Mouse (Mus musculus) midbrain, embryonic 13.5 days (tissue): ENCODE measurements at regions not wholly inside any gene's neighbourhood (a gene's known extent, or its start where the extent isn't known, plus 50 kb on each side); places are given as distances from the start of the nearest gene placed in this dataset.

Experiments
- ATAC-seq: fragments of 200-750 bp; cut with Nextera tagmentation; 2 replicates; pipeline ENCODE4 v1.8.0; 2017; ENCODE audit warnings: mild to moderate bottlenecking, moderate TSS enrichment, moderate library complexity
- H3K27ac ChIP-seq: fragments of 300-500 bp; sonication (generic); 2 replicates; pipeline ENCODE4 v1.5.1; 2015; ENCODE audit warnings: inconsistent platforms, mild to moderate bottlenecking, moderate library complexity
- H3K27me3 ChIP-seq: fragments of 300-500 bp; sonication (generic); 2 replicates; pipeline ENCODE4 v1.6.1; 2015; ENCODE audit warnings: mild to moderate bottlenecking, inconsistent platforms
- H3K36me3 ChIP-seq: fragments of 300-500 bp; sonication (generic); 2 replicates; pipeline ENCODE4 v1.6.1; 2015; ENCODE audit warnings: mild to moderate bottlenecking, inconsistent platforms
- H3K4me1 ChIP-seq: fragments of 300-500 bp; sonication (generic); replicated peaks from 2 replicates; pipeline ENCODE4 v1.6.1; 2015; ENCODE audit warnings: inconsistent platforms
- H3K4me2 ChIP-seq: fragments of 300-500 bp; sonication (generic); replicated peaks from 2 replicates; pipeline ENCODE4 v1.6.1; 2015; ENCODE audit warnings: moderate library complexity, mild to moderate bottlenecking, inconsistent platforms
- H3K4me3 ChIP-seq: fragments of 300-500 bp; sonication (generic); replicated peaks from 2 replicates; pipeline ENCODE4 v1.5.1; 2015; ENCODE audit warnings: mild to moderate bottlenecking, inconsistent platforms
- H3K9ac ChIP-seq: fragments of 300-500 bp; sonication (generic); replicated peaks from 2 replicates; pipeline ENCODE4 v1.6.1; 2015; ENCODE audit warnings: mild to moderate bottlenecking, inconsistent platforms
- H3K9me3 ChIP-seq: fragments of 300-500 bp; sonication (generic); 2 replicates; pipeline ENCODE4 v1.6.1; 2016; ENCODE audit warnings: mild to moderate bottlenecking, inconsistent platforms
- WGBS: fragments of 180-500 bp; shearing (Covaris S2); methylation state at CpG from one replicate; pipeline ENCODE4 v1.1.7; 2015; 5-methylcytosine and 5-hydroxymethylcytosine counted together

GRCm38 (mm10) chr16:93085227-93085883 is 259.4 kb upstream of the Runx1 start:
- Histone ChIP-seq H3K9ac (no peak overlapping the region), H3K27ac (no peak overlapping the region), H3K36me3 (no peaks in the 10 kb centered on the region), H3K27me3 (no peaks in the 10 kb centered on the region), H3K4me3 (no peak overlapping the region), H3K4me2 (no peak overlapping the region), H3K9me3 (no peaks in the 10 kb centered on the region), H3K4me1 (no peaks in the 10 kb centered on the region)
- WGBS, result 88% methylated on average over 10 of the region's 10 CpGs
- no peak for ATAC-seq

DNA sequence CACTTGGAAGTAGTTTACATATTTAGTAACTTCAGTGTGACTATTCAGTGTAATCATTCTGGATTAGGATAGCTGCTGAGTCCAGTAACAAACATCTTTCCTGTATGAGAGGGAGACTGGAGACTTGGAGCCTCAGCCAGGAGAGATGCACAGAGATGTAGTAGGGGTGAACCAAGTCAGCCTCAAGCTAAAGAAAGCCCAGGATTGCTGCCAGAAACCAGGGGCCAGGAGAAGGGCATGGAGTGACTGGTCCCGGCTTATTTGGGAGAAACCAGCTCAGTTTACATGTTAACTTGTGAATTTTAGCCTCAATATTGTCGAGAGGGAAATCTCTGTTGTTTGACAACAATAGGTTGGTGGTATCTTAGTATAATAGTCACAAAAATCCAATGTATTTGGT is 257.8 kb upstream of the Runx1 start:
- Histone ChIP-seq H3K4me3 (no peak overlapping the region), H3K36me3 (no peaks in the 10 kb centered on the region), H3K9me3 (no peaks in the 10 kb centered on the region), H3K4me2 (no peak overlapping the region), H3K9ac (no peak overlapping the region), H3K4me1 (peaks cover 10% of the 10 kb centered on the region), H3K27ac (no peak overlapping the region), H3K27me3 (no peaks in the 10 kb centered on the region)
- ATAC-seq, result no peak
- WGBS, result 70% methylated on average over 2 of the region's 2 CpGs

DNA sequence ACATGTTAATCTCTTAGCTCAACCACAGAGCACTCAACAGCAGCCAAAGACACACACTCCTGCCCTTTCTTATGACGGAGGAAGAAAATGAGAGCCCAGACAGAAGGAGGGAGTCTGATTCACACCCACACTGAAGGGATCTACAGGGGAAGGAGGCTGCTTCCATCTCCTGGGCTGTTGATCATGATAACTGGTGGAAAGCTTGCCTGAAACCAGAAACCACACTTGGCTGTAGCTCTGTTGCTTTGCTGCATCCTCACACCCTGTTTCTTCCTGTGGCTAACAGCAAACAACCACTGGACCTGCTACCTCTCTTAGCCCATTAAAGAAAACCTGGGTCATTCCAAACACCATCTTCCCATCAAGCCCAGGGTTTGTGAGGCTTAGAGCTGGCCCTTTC is 257.2 kb upstream of the Runx1 start:
- Histone ChIP-seq H3K27me3 (no peaks in the 10 kb centered on the region), H3K9me3 (no peaks in the 10 kb centered on the region), H3K4me2 (no peak overlapping the region), H3K4me1 (peaks cover 10% of the 10 kb centered on the region), H3K9ac (no peak overlapping the region), H3K4me3 (no peak overlapping the region), H3K27ac (no peak overlapping the region), H3K36me3 (no peaks in the 10 kb centered on the region)
- no peak for ATAC-seq
- WGBS, result 71% methylated on average over 1 of the region's 1 CpGs

DNA sequence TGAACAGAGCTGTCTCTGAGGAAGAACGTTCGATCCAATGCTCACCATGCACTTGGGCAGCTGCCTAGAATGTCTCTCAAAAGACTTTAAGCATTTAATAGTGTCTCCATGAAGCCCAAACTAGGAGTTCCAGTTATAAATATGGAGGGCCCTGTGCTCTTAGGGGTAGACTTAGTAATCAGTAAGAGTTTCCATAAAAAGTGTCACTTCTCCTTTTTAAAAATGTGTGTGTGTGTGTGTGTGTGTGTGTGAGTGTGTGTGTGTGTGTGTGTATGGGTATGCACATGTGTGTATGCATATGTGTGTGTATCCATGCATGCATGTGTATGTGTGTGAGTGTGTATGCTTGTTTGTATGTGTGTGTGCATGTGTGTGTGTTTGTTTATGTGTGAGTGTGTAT is 255.6 kb upstream of the Runx1 start:
- Histone ChIP-seq H3K36me3 (no peaks in the 10 kb centered on the region), H3K9ac (no peak overlapping the region), H3K9me3 (no peaks in the 10 kb centered on the region), H3K4me2 (no peak overlapping the region), H3K27ac (no peak overlapping the region), H3K4me1 (peaks cover 10% of the 10 kb centered on the region), H3K27me3 (no peaks in the 10 kb centered on the region), H3K4me3 (no peak overlapping the region)
- 94% methylated on average over 2 of the region's 2 CpGs for whole genome bisulfite sequencing
- ATAC-seq, result no peak

DNA sequence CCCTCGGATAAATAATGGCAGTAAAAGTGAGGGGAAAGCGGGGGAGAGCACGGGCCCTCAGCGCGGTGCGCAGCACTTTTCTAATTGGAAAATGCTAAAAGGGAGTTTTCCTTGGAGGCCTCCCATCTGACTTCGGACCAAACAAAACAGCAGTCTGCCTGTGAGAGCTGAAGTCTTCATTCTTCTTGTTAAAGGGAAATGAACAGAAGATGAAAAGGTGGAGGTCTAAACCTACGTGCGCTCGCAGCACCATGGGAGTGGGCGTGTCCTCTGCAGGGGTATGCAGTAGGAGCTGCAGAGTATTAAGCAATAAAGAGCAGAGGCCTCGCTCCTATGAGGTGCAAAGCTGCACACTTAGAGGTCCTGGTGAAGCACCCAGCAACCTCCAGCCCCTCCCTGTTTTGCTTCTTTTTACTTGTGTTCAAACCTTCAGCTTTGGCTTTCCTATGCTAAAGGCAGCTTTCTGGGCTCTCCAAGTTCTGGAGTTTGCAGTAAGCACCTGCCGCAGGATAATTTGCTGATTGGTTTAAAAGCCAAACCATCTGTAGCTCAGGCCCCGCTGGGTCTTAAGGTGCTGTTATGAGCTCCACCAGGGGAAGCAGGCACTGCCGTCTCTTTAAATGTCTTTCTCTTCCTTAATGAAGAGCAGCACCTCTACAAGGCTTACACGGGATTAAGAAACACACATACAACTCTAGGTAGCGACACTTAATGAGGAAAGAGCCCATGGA is 253.9 kb upstream of the Runx1 start:
- 0 out of 2 replicates have a peak, but pooled peaks have one; percentile 43 for ATAC-seq
- H3K27ac ChIP-seq, result no peak overlapping the region
- H3K36me3 ChIP-seq, result no peaks in the 10 kb centered on the region
- 34% methylated on average over 17 of the region's 17 CpGs for WGBS
- no peaks in the 10 kb centered on the region for H3K9me3 ChIP-seq
- H3K4me3 ChIP-seq, result peak overlapping the region; percentile 14
- H3K4me2 ChIP-seq, result peak overlapping the region; percentile 45
- no peaks in the 10 kb centered on the region for H3K27me3 ChIP-seq
- H3K9ac ChIP-seq, result no peak overlapping the region
- peaks cover 10% of the 10 kb centered on the region for H3K4me1 ChIP-seq

DNA sequence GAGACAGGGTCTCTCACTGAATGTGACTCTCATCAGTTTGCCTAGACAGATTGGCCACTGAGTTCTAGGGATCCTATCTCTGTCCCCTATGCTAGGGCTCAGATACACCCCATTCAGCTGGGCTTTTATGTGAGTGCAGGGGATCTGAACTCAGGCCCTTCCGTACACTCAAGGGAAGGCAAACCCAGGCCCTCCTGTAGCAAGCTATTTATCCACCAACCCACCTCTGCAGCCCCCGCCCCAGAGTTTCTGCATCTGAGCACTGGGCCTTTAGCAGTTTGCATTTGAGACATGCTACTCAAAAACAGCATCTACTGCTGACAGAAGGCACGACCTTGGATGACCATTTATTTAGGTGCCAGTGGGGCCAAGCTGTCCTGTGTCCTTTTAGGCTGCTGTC is 253.0 kb upstream of the Runx1 start:
- H3K9me3 ChIP-seq, result no peaks in the 10 kb centered on the region
- no peak overlapping the region for H3K9ac ChIP-seq
- WGBS, result 79% methylated on average over 3 of the region's 3 CpGs
- no peaks in the 10 kb centered on the region for H3K27me3 ChIP-seq
- H3K4me1 ChIP-seq, result peaks cover 10% of the 10 kb centered on the region
- no peak overlapping the region for H3K27ac ChIP-seq
- no peak overlapping the region for H3K4me3 ChIP-seq
- no peaks in the 10 kb centered on the region for H3K36me3 ChIP-seq
- no peak for ATAC-seq
- peak overlapping the region; percentile 45; the same call in 1 of the 2 replicates for H3K4me2 ChIP-seq

- H3K4me1 ChIP-seq, result peaks cover 10% of the 10 kb centered on the region
- no peak overlapping the region for H3K4me3 ChIP-seq
- no peaks in the 10 kb centered on the region for H3K36me3 ChIP-seq
- WGBS, result 90% methylated on average over 11 of the region's 11 CpGs
- H3K9me3 ChIP-seq, result no peaks in the 10 kb centered on the region
- H3K4me2 ChIP-seq, result no peak overlapping the region
- no peak for ATAC-seq
- no peaks in the 10 kb centered on the region for H3K27me3 ChIP-seq
- no peak overlapping the region for H3K9ac ChIP-seq
- no peak overlapping the region for H3K27ac ChIP-seq
Observed at GRCm38 (mm10) chr16:93075488-93075887, 249.5 kb upstream of the Runx1 start.

DNA sequence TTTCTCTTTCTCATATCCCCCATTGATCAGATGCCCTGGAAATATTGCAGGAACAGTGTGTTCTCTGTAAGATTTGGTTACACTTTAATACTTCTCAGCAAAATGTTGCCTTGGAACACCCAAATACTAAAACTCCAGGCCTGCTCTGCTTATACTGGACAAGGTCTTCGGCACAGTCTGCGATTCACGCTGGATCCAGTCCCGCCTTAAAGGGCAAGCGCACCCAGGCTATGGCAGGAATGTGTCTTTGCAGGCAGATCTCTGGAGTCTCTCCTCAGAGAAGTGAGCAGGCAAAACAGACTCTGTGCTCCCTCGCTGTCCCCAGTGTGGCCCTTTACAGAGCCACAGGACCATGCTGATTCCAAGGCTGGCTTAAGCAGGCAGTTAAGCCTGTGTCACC is 246.2 kb upstream of the Runx1 start:
- Histone ChIP-seq H3K4me2 (no peak overlapping the region), H3K4me1 (no peaks in the 10 kb centered on the region), H3K9ac (no peak overlapping the region), H3K36me3 (no peaks in the 10 kb centered on the region), H3K27ac (no peak overlapping the region), H3K4me3 (no peak overlapping the region), H3K27me3 (no peaks in the 10 kb centered on the region), H3K9me3 (no peaks in the 10 kb centered on the region)
- WGBS, result 69% methylated on average over 6 of the region's 6 CpGs
- no peak for ATAC-seq

GRCm38 (mm10) chr16:93071726-93072125 is 245.8 kb upstream of the Runx1 start:
- Histone ChIP-seq H3K4me2 (no peak overlapping the region), H3K4me1 (no peaks in the 10 kb centered on the region), H3K4me3 (no peak overlapping the region), H3K9ac (no peak overlapping the region), H3K27ac (no peak overlapping the region), H3K36me3 (no peaks in the 10 kb centered on the region), H3K27me3 (no peaks in the 10 kb centered on the region), H3K9me3 (no peaks in the 10 kb centered on the region)
- no peak for ATAC-seq
- WGBS, result 73% methylated on average over 6 of the region's 6 CpGs

GRCm38 (mm10) chr16:93066821-93067220 is 240.9 kb upstream of the Runx1 start:
- H3K36me3 ChIP-seq, result no peaks in the 10 kb centered on the region
- no peaks in the 10 kb centered on the region for H3K9me3 ChIP-seq
- no peak overlapping the region for H3K4me2 ChIP-seq
- no peak for ATAC-seq
- 84% methylated on average over 2 of the region's 2 CpGs for WGBS
- no peak overlapping the region for H3K27ac ChIP-seq
- no peaks in the 10 kb centered on the region for H3K4me1 ChIP-seq
- H3K4me3 ChIP-seq, result no peak overlapping the region
- H3K27me3 ChIP-seq, result no peaks in the 10 kb centered on the region
- H3K9ac ChIP-seq, result no peak overlapping the region

DNA sequence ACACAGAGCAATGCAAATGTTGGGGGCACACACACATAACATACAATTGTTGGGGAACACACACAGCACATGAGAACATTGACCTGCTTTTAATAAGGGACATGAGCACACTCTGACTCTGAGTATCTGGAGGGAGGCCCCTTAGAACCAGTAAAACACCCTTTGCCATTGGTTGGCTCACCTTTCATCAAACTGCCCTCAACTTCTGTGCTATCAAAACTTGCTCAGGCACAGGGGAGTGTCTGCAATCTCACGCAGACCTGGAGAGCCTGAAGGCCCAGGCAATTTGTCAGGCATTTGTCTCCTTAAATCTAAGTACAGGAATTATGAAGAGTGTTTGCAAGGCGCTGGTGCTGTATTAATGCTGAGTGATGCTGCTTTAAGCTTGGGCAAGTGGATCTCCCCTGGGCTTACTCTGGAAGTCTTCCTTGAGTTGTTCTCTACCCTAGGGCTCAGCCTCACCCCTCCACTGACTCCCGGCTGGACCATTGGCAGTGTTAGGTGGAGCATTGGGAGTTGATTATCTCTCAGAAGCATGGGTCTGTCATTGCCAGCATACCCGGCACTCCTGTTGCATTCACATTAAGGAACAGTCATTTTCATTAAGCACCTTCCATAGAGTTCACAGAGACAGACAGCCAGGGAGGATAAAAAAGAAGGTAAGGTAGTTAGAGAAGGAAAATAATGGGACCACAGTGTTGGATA is 235.7 kb upstream of the Runx1 start:
- Histone ChIP-seq H3K4me1 (no peaks in the 10 kb centered on the region), H3K9ac (no peak overlapping the region), H3K27ac (no peak overlapping the region), H3K36me3 (no peaks in the 10 kb centered on the region), H3K27me3 (no peaks in the 10 kb centered on the region), H3K4me2 (no peak overlapping the region), H3K4me3 (no peak overlapping the region), H3K9me3 (no peaks in the 10 kb centered on the region)
- no peak for ATAC-seq
- 85% methylated on average over 4 of the region's 4 CpGs for WGBS

DNA sequence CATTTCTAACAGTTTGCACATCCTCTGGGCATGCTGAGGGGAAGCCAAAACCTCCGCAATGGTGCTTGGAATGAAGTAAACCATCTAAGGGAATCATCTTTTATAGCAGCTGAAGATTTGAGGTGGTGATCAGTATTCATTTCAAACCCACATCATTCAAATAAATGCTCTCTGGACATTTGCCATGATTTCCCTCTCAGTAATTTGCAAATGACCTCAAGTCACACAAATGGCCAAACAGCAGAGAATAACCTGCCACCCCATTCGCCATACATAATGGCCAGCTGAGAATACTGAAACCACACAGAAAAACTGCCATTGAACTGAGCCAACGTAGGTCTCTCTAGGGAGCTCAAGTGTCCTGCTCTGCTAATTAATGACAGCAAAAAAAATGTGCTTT is 230.3 kb upstream of the Runx1 start:
- WGBS, result 68% methylated on average over 3 of the region's 3 CpGs

More for the DNA sequence above, 230.3 kb upstream of the Runx1 start:
- H3K9ac ChIP-seq, result no peak overlapping the region
- H3K4me1 ChIP-seq, result no peaks in the 10 kb centered on the region
- H3K36me3 ChIP-seq, result no peaks in the 10 kb centered on the region
- ATAC-seq, result no peak
- H3K4me3 ChIP-seq, result no peak overlapping the region
- H3K9me3 ChIP-seq, result no peaks in the 10 kb centered on the region
- H3K27me3 ChIP-seq, result no peaks in the 10 kb centered on the region
- H3K27ac ChIP-seq, result no peak overlapping the region
- H3K4me2 ChIP-seq, result no peak overlapping the region
